Mouse (Mus musculus): ENCODE data around the gene Gm5426.
A peak's percentile ranks its signal among the peaks of the same experiment; 100 is the strongest.
"Not testable (repeated sequence)": the region's sequence is repeated elsewhere in the genome, so short reads cannot be mapped to it uniquely, and the experiment has no call there.

Gene Gm5426

GRCm38 (mm10) chr10:96136451-96136850, at the start of gene Gm5426:
Gene Gm5426, plus strand, starts transcription at chr10:96136603.
- DNase-seq (ENCODE audit: low spot score): not testable (repeated sequence)

- no peak for DNase-seq (ENCODE audit: low spot score)
Measured at GRCm38 (mm10) chr10:96089744-96090143, 46.7 kb upstream of the Gm5426 start.

GRCm38 (mm10) chr10:96090388-96090787, 46.0 kb upstream of the Gm5426 start:
- no peak for DNase-seq (ENCODE audit: low spot score)

- no peak for DNase-seq (ENCODE audit: low spot score)
Measured at GRCm38 (mm10) chr10:96093890-96094531, 42.4 kb upstream of the Gm5426 start.

GRCm38 (mm10) chr10:96094559-96094958, 41.8 kb upstream of the Gm5426 start:
- DNase-seq (ENCODE audit: low spot score): no peak

GRCm38 (mm10) chr10:96096730-96097129, 39.7 kb upstream of the Gm5426 start:
- DNase-seq (ENCODE audit: low spot score): no peak

GRCm38 (mm10) chr10:96101035-96101434, 35.4 kb upstream of the Gm5426 start:
- no peak for DNase-seq (ENCODE audit: low spot score)

GRCm38 (mm10) chr10:96104158-96104557, 32.2 kb upstream of the Gm5426 start:
- DNase-seq (ENCODE audit: low spot score): no peak

- no peak for DNase-seq (ENCODE audit: low spot score)
Measured at GRCm38 (mm10) chr10:96104624-96105023, 31.8 kb upstream of the Gm5426 start.

- DNase-seq (ENCODE audit: low spot score): no peak
Measured at GRCm38 (mm10) chr10:96105124-96105523, 31.3 kb upstream of the Gm5426 start.

- no peak for DNase-seq (ENCODE audit: low spot score)
Measured at GRCm38 (mm10) chr10:96106972-96107720, 29.3 kb upstream of the Gm5426 start.

- no peak for DNase-seq (ENCODE audit: low spot score)
Measured at GRCm38 (mm10) chr10:96107825-96108224, 28.6 kb upstream of the Gm5426 start.

- no peak for DNase-seq (ENCODE audit: low spot score)
Measured at GRCm38 (mm10) chr10:96115325-96115724, 21.1 kb upstream of the Gm5426 start.

GRCm38 (mm10) chr10:96120821-96121220, 15.6 kb upstream of the Gm5426 start:
- no peak for DNase-seq (ENCODE audit: low spot score)

GRCm38 (mm10) chr10:96121249-96122010, 15.0 kb upstream of the Gm5426 start:
- DNase-seq (ENCODE audit: low spot score): no peak

- DNase-seq (ENCODE audit: low spot score): no peak
Measured at GRCm38 (mm10) chr10:96123885-96124284, 12.5 kb upstream of the Gm5426 start.

- no peak for DNase-seq (ENCODE audit: low spot score)
Measured at GRCm38 (mm10) chr10:96124290-96124689, 12.1 kb upstream of the Gm5426 start.

- no peak for DNase-seq (ENCODE audit: low spot score)
Measured at GRCm38 (mm10) chr10:96125771-96126454, 10.5 kb upstream of the Gm5426 start.

GRCm38 (mm10) chr10:96129213-96129612, 7.2 kb upstream of the Gm5426 start:
- no peak for DNase-seq (ENCODE audit: low spot score)

GRCm38 (mm10) chr10:96130406-96130805, 6.0 kb upstream of the Gm5426 start:
- DNase-seq (ENCODE audit: low spot score): no peak

GRCm38 (mm10) chr10:96131112-96131511, 5.3 kb upstream of the Gm5426 start:
- no peak for DNase-seq (ENCODE audit: low spot score)

- peak; percentile 11 for DNase-seq (ENCODE audit: low spot score)
Measured at GRCm38 (mm10) chr10:96132161-96132560, 4.2 kb upstream of the Gm5426 start.
